Mouse (Mus musculus): ENCODE measurements around the gene Hspa4l.

The Hspa4l gene

DNA sequence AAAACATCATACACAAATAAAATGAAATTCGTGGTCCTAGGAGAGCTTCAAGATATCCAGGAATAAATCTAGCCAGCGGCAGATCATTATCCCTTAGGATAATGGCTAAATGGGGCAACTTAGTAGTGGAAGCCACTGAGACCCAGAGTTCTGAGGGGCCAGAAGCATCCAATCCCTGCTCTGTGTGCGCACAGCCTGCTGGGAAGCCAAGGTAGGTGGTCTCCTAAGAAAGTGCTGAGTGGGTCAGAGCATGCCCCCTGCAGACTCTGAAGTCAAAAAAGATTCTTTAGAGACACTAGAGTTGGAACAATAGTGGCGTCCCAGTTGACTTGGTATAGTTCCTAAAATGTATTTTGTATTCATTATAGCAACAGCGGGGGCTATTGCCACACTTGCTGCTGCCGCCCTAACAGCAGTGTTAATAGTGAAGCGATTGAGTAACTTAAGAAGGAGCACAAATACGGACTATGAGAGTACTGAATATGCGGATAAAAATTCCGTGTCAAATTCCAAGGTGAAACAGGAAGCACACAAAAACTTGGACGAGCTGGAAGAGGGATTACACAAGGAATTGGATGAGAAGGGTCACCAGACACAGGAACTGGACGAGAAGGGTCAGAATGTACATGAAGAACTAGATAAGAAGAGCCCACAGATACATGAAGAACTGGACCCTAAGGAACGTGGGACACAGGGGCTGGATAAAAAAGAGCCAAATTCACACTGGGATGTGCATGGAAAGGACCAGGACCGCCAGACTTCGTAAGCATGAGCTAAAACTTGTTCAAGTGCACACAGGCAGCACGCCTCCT lies at the start of gene Hspa4l:
Gene Hspa4l, plus strand, starts transcription at position 472 of the 812 bp plus-strand sequence.
- peak; percentile 7 for DNase-seq

DNA sequence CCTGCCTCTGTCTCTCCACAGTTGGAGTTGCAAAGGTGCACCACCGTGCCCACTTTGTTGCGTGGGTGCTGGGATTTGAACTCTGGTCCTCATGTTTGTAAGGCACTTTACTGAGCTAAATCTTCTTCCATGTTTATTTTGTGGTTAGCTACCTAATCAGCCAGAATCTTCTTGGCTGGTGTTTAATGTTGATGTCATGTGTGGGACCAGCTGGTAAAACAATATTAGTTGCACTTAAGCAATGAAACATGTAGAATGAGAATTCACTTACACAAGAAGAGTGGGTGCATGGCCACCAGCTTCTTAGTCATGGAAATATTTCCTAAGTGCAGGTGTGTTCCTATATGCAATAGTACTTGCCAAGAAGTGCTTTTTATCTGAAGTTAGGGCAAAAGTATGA lies 49.1 kb upstream of the Hspa4l start:
- no peak for DNase-seq

DNA sequence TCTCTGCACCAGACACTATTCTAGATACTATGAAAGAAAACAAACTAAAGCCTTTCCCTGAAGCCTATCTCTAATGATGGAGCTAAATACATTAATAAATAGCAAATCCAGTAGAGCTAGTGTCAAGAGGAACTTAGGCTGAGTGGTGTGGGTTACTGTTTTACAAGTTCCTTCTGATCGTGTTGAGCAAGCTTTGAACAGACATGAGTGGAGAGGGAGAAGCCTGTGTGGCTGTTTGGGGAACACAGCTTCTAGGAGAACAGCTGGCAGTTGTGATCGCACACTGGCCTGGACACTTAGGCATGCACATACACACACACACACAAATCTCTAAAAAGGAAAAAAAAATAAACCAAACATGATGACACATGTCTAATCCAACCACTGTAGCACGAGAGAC lies 45.5 kb upstream of the Hspa4l start:
- no peak for DNase-seq

DNA sequence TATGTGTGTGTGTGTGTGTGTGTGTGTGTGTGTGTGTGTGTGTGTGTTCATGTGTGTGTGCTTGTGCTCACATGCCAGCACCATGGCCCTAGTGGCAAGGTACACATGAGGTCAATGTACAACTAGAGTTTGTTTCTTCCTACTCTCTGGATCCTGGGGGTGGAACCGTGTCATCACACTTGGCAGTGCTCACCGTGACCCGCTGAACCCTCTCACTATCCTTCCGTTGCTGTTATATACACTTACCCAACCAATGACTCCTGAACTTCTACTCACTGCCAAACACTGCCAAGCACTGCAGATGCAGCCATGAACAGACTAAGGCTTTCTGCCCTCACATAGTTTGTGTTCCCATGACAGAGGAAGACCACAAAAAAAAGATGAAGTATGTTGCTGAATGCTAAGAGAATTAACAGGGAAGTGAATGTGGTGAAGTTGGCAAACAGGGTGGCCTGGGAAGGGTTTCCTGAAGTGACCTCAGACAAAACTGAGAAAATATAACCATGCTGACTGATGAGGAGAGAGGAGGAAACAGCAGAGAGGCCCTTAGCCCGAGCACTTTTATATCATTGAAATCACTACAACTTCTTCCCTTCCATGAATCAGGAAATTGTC lies 39.4 kb upstream of the Hspa4l start:
- no peak for DNase-seq

DNA sequence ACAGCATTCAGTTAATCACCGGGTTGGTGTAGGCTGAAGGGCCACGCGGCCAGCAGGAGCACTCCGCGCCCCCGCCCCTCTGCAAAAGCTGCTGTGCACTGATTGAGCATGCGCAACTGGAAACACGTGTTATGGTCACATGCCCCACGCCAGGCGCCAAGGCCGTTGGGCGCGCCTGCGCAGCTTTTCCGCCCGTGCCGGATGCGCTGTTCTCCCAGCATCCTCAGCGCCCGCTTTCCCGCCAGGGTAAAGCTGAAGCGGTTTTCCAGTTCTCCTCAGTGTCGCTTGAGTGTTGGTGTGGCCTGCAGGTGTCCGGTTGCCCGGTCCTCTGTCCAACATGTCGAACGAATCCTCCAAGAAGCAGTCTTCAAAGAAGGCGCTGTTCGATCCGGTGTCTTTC lies 35.6 kb upstream of the Hspa4l start, which contains the start of gene Slc25a31:
Gene Slc25a31, plus strand, starts transcription at position 201 of the 400 bp plus-strand sequence.
- DNase-seq, result no peak

DNA sequence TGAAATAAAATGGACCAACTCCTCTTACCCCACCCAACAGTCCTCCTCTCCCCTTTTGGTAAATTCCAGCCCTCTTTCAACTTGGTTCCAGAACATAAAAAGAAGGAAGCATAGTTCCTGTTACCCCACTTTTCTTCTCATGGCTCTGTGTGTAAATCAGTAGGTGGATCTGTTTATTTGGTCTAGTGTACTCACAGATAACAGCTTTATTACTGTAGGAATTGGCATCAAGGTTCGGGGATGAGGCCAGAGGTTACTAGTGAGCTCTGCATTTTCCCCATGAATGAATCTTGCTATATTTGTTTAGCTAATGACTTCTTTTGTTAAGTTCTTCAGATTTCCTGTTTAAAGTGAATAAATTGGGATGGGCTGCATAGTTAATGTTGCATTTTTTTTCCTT lies 28.2 kb upstream of the Hspa4l start:
- DNase-seq, result no peak

DNA sequence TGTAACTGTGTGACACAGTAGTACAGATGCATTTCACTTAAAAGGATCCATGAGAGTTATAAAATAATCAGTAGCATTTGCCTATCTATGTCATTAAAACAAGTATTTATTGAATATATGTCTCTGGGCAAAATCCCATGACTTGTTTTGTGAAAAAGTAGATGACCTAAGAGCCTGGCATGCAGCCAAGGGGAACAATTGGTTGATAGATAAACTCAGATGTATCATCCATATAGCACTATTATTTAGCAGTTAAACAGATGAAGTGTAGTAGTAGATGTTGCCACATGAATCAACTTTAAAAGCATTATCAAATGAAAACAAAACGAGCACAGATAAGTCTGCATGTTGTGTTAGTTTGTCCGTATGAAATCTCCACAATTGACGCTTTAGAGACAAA lies 25.3 kb upstream of the Hspa4l start:
- no peak for DNase-seq

DNA sequence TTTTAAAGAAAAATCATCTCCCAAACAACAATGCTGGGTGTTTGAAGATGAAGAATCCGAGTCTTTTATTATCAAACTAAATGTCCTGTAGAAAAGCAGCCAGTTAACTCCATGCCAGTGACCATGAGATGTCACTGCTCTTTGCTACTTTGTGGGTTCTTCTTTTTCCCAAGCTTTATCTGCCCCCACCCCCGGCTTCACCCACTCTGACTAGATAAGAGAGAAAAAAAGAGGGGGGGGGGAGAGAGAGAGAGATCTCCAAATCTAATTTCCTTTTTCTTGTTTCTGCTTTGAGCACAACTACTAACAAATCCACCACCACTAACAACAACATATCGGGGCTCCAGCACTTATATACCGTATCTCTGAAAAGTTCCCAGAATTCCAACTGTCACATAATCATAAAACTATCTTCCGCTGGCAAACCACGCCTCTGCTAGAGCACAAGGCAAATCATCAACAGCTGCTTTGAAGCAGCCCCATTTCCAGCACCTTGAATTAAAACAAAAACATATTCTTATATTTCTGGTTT lies 5.8 kb upstream of the Hspa4l start:
- DNase-seq, result no peak

DNA sequence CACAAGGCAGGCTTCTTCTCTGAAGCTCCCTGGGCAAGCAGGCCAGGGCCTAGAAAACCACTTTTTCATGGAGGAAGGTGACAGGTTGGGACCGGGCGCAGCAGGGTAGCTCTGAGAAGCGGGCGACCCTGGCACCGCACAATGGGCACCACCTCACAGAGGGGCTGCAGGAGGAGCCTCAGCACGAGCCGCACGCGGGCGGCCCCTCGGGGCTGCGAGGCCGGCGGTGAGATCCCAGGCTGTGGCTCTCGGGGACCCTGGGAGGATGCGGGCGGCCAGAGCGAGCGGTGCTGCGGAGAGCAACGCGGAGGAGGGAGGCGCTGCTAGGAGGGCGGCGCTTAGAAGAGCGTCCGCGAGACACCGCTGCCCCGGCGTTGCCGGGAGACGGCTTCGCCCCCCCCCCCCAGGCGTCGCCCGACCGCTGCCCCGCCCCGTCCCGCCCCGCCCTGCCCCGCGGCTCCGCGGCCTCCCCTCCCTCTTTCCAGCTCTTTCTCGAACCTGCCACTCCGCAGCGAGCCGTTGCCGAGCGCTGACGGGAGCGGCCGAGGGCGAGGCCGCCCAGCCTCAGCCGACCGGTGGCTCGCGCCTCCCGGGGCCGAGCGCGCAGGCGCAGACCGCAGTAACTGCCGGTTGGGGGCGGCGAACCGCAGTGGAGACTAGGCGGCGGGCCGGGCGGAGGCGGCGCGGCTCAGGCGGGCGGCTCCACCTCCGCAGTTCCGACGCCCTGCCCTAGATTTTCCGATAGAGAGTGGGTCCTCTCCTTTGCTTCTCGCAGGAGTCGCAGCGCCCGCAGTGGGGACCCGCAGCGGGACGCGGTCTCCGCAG lies 753 bp downstream of the Hspa4l start:
- DNase-seq, result peak; percentile 96

DNA sequence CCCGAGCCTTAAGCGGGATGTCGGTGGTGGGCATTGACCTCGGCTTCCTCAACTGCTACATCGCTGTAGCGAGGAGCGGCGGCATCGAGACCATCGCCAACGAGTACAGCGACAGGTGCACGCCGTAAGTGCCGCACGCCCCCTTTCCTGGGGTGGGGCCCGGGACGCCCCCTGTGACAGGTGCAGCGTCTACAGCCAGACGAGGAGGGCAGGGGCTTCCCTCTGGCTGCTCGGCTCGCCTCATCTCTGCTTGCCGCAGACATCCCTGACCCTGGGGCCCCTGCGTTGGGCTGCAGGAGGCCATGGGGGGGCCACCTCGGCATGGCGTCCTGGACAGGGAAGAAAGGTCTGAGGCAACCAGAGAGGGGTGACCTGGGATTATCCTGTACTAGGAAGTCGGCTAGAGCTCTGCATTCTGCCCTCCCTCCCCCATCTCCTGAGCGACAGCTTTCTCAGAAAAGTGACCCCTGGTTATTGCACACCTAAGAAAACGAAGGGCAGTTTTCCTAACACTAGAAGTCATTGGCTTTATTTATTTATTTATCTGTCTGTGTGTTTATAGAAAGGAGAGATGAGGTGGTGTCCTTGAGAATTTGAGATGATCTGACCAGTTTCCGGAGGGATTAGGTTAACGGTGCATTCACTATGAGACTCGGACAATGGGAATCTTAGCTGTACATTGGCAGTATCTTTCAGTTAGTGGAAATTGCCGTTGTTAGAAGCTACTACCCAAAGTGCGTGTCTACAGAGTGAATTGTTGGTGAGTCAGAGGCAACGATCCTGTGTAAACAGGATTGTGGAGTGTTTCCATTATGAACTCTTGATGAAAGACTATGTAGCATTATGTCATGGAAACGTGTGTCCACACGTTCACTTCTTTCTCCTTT lies 1.6 kb downstream of the Hspa4l start:
- peak; percentile 92 for DNase-seq

DNA sequence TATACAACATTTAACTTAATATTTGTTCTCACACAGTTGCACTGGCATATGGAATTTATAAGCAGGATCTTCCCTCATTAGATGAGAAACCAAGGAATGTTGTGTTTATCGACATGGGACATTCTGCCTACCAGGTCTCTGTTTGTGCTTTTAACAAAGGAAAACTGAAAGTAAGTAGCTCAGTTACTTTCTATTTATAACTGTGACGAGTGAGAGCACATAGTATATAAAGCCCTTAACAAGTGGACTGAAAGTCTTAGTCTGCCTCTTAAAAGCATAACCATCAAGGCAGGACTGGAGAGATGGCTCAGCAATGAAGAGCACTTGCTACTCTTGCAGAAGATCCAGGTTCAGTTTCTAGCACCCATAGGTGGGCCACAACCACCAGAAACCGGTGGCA lies 16.5 kb downstream of the Hspa4l start:
- DNase-seq, result no peak

DNA sequence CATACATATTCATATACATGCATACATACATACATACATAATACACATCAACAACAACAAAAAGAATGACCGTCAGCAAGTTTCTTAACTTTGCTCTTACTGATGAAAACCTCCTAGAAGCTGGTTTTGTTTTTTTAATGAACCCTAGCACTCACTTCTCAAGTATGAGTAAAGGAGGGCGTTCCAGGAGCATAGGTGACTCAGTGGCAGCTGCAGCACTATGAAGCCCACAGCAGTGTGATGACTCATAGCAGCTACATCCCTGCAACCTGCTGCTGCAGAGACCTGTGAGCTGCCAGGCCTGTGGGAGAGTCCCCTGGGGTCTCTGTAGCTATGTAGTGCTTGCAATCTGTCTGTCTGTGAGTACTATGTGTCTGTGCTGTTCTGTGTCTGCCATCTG lies 17.0 kb downstream of the Hspa4l start:
- DNase-seq, result no peak

DNA sequence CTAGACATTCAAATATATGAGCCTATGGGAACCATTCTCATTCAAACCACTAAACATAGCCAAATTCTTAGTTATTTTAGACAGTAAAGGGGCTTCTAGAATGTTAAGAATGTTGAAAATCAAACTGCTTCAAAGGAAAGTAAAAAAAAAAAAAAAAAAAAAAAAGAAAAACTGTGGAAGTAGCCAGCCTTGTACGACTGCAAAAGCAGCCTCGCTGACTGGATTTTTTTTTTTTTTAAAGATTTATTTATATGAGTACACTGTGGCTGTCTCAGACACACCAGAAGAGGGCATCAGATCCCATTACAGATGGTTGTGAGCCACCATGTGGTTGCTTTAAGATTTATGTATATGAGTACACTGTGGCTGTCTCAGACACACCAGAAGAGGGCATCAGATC lies 49.5 kb downstream of the Hspa4l start:
- no peak for DNase-seq

DNA sequence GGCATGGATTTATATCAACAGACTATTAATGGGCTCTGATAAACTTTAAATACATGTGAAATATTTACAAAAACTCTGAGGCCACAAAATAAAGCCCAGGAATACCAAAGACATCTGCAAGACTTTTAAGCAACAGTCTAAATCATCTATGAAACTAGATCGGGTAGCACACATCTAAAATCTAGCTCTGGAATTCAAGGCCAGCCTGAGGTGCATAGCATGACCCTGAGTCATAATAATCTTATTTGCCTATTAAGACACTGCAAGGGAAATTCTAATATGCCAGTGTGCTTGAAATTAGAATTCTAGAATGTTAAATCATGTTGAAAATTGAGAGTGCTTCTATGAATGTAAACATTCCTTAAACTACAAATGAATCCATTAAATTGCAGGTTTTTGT lies 53.8 kb downstream of the Hspa4l start:
- DNase-seq, result no peak

DNA sequence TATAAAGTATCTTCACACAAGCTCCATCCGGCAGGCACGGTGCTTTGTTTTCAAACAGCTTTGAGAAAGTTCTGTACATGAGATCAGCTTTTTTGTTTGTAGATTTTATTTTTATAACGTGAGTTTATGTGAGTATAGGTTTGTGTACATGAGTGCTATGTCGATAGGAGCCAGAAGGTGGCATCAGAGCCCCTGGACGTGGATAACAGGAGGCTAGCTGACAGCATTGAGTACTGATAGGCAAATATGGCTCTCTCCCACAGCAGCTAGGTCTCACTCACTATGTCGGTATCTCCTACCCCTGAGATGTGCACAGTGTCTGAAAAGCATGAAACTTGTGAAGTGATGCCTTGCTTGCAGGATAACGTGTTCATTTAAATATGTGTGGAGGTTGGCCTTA lies 54.2 kb downstream of the Hspa4l start:
- DNase-seq, result peak; percentile 70

DNA sequence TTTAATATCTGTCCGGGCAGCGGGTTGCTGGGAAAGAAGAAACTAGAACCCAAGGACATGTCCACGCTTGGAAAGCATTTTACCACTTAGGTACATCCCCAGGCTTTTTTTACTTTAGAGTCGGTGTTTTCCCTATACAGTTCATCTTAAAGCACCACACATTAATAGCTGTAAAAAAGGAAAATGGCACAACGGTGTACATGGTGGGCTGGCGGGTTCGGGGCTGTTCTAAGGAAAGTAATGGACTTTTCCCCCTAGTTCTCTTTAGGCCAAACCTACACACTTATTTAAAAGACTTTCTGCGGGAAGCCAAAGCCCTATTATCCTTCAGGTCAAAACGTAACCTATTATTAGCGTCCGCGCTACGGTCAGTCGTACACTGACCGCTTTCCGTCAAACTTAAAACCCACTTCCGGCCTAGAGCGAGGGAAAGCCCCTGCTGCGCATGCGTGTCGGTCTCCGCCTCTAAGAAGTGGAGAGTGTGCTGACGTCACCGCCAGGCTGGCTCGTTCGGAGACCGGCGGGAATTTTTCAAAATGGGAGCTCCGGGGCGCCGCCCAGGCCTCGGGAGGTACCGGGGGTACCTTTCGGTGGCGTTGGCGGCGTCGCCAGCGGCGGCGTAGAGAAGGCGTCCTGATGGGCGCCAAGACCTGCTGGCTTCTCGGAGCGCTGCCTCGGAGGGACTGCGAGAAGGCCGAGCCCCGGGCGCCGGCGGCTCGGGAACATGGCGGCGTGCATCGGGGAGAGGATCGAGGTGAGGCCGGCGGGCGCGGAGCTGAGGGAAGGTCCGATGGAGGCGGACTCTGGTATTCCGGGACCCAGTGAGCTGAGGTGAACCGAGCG lies 55.5 kb downstream of the Hspa4l start, which contains the start of gene Plk4:
Gene Plk4, plus strand, starts transcription at position 490 of the 843 bp plus-strand sequence.
- peak; percentile 96 for DNase-seq

DNA sequence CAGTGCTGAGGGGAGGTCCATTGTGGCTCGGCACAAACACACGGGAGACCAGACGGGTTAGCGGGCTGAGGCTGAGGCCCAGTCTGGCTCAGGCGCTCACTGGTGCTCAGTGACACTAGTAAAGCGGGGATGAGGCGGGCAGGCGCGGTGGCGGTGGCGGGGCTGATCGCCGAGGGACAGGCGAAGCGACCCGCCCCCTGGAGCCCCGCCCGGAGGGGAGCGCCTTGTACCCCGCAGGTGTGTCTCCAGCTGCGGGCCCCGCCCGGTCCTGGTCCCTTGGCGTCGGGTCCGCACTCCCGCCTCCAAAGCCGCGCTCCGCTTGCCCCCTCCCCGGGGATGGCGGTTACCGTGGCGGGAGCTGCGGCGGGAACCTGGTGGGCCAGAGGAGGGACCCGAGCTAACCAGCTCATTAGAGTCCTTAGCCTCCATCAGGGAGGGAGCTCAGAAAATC lies 56.1 kb downstream of the Hspa4l start:
- peak; percentile 75 for DNase-seq

DNA sequence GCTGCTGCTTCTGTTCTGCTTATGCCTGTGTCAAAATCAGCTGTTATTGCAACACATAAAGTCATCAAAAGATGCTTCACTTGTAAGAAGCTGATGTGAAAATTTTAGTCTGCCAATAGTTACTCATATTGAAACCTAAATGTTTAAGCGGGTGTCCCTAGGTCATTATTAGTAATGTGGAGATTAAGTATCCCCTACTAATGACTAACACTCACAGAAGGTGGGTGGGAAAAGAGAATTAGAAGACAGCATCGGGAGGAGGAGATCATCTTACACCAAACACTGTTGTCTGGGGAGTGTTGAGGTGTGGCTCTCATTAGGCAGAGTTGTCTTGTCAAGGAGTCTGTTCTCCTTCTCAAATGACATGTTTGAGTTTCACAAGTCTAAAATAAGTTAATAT lies 62.6 kb downstream of the Hspa4l start:
- no peak for DNase-seq

DNA sequence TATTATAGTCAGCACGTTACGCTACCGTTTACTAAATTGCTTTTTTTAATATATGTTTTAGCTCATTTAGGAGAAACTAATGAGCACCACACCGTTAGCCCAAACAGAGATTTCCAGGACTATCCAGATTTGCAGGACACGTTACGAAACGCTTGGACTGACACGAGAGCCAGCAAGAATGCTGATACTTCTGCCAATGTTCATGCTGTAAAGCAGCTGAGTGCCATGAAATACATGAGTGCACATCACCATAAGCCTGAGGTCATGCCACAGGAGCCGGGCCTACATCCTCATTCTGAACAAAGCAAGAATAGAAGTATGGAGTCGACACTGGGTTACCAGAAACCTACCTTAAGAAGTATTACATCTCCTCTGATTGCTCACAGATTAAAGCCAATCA lies 64.4 kb downstream of the Hspa4l start:
- DNase-seq, result no peak

DNA sequence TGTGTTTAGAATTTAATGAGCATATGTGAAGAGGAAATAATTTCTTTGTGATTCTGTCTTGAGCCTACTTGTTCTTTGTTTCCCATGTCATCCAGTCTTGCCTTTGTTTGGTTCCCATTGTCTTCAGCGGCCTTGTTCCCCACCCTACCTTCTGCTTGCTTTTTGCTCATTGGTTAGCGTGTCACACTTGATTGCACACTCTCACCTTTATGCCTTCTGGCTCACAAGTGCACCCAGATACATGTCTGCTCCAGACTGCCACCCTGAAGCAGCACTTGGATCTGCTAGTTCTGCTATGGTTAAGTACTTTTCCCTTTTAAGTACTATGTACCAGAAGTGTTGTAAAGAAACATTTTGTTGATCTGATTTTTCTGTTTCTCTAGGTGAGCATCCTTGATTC lies 65.6 kb downstream of the Hspa4l start:
- DNase-seq, result no peak

DNA sequence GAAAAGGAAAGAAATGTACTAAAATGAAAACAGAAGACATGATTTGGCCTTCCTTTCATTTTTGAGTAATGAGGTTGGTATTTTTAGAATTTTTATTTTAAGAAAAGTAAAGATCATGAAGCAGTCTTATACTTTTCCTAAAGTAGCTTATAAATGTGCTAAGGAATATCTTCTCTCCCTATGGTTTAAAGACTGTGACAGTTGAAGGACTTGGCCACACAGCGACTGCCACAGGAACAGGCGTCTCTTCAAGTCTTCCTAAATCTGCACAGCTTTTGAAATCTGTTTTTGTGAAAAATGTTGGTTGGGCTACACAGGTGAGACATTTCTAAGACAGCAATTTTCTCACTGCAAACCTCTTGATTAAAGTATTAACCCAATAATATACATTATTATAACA lies 69.0 kb downstream of the Hspa4l start:
- no peak for DNase-seq
